Mouse (Mus musculus) intestine, postnatal 0 days (tissue): Measurements from ENCODE around the gene Spen. TPM values are rescaled to one million over a fixed set of nuclear protein-coding genes. Genes with fewer than 3 reads are reported as not detected.
A peak's percentile ranks its signal among the peaks of the same experiment; 100 is the strongest.

ENCODE experiments used
- ATAC-seq: fragments of 200-750 bp; cut with Nextera tagmentation; 2 replicates; pipeline ENCODE4 v1.8.0; 2017; ENCODE audit warnings: mild to moderate bottlenecking, moderate TSS enrichment, moderate library complexity
- H3K27ac ChIP-seq: fragments of 300-500 bp; sonication (generic); 2 replicates; pipeline ENCODE4 v1.5.1; 2014; ENCODE audit warnings: mild to moderate bottlenecking, low read depth, low read length, moderate library complexity
- H3K27me3 ChIP-seq: fragments of 300-500 bp; sonication (generic); replicated peaks from 2 replicates; pipeline ENCODE4 v1.6.1; 2014; ENCODE audit warnings: low read length, mixed read lengths; ENCODE audit not compliant: control insufficient read depth, insufficient read depth
- H3K36me3 ChIP-seq: fragments of 300-500 bp; sonication (generic); 2 replicates; pipeline ENCODE4 v1.6.1; 2014; ENCODE audit warnings: mild to moderate bottlenecking, moderate library complexity; ENCODE audit not compliant: control insufficient read depth, insufficient read depth
- H3K4me1 ChIP-seq: fragments of 300-500 bp; sonication (generic); replicated peaks from 2 replicates; pipeline ENCODE4 v1.6.1; 2014; ENCODE audit warnings: antibody characterized with exemption, low read length, mixed read lengths; ENCODE audit not compliant: control insufficient read depth, insufficient read depth
- H3K4me2 ChIP-seq: fragments of 300-500 bp; sonication (generic); replicated peaks from 2 replicates; pipeline ENCODE4 v1.6.1; 2014; ENCODE audit warnings: low read depth, mild to moderate bottlenecking, moderate library complexity
- H3K4me3 ChIP-seq: fragments of 300-500 bp; sonication (generic); 2 replicates; pipeline ENCODE4 v1.5.1; 2014; ENCODE audit warnings: low read depth, low read length
- H3K9ac ChIP-seq: fragments of 300-500 bp; sonication (generic); 2 replicates; pipeline ENCODE4 v1.6.1; 2014; ENCODE audit warnings: mild to moderate bottlenecking, low read depth, low read length
- H3K9me3 ChIP-seq: fragments of 300-500 bp; sonication (generic); 2 replicates; pipeline ENCODE4 v1.6.1; 2016; ENCODE audit warnings: mixed run types; ENCODE audit not compliant: control insufficient read depth
- CTCF ChIP-seq: sonication (generic); IDR thresholded peaks from 2 replicates; pipeline ENCODE4 v1.5.1; 2016; ENCODE audit warnings: low read depth, mild to moderate bottlenecking, control low read depth, antibody characterized with exemption, moderate library complexity
- WGBS: fragments of 180-500 bp; shearing (Covaris S2); extraction: QIAGEN DNeasy Blood & Tissue Kit; methylation state at CpG from one replicate; pipeline ENCODE4 v1.1.7; 2014; 5-methylcytosine and 5-hydroxymethylcytosine counted together
- polyA plus RNA-seq: library from polyadenylated mRNA; unstranded; fragments of >200 nt; fragmentation: Nextera tagmentation; extraction: Ambion mirVana; gene quantifications from 2 replicates; pipeline ENCODE4 v1.2.1, GENCODE M21; 2015

Spen gene
- polyA plus RNA-seq, 1 experiment from 2014 or later, result 3.2 TPM

DNA sequence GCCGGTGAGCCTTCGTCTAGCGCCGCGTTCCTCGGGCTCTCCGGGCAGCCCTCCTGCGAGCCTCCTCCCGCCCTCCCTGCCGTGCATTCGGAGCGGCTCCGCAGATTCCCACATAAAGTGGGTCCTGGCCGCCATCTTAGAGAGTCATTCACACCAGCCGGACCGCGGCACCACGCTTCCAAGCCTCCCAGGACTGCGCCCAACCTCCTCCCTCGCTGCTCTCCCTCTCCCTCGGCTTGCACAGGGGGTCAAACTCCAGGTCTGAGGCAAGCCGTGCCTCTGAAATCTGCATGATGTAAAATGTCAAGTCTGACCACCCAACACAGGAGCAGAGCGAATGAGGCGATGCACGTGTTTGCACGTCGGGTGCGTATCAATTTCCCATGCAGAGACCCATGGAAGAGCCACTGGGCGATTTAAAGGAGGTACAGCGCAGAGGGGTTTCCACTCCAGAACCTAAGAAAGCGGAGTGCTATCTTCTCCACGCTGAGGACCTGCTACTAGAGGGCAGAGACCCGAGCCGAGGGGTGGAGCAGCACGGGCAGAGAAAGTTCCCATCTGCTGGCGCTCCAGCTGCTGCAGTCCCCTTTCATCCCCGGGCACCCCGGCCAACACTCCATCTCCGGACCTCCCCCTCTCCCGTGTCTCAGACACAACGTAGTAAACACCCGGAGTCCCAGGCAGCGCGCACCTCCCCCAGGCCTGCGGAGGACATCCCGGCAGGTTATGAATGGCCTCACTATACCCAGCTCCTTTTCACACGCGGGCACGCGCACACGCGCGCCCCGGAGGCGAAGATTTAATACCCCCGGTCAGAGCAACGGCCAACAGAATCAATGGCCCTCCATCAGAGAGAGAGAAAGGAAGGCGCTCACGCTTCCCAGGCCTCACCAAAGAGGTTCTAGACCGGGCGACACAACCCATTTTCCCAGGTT is 1.8 kb downstream of the Spen start:
- Histone ChIP-seq H3K36me3 (no peaks in the 10 kb centered on the region), H3K4me2 (peak overlapping the region; percentile 79), H3K4me3 (peak overlapping the region; percentile 85), H3K27ac (peak overlapping the region; percentile 62), H3K9ac (peak overlapping the region; percentile 94), H3K9me3 (no peaks in the 10 kb centered on the region), H3K4me1 (no peaks in the 10 kb centered on the region; the same call in 1 of the 2 replicates), H3K27me3 (no peaks in the 10 kb centered on the region)
- under 1% methylated on average over 61 of the region's 61 CpGs for WGBS
- TF ChIP-seq CTCF, result no peak
- no peak for ATAC-seq

DNA sequence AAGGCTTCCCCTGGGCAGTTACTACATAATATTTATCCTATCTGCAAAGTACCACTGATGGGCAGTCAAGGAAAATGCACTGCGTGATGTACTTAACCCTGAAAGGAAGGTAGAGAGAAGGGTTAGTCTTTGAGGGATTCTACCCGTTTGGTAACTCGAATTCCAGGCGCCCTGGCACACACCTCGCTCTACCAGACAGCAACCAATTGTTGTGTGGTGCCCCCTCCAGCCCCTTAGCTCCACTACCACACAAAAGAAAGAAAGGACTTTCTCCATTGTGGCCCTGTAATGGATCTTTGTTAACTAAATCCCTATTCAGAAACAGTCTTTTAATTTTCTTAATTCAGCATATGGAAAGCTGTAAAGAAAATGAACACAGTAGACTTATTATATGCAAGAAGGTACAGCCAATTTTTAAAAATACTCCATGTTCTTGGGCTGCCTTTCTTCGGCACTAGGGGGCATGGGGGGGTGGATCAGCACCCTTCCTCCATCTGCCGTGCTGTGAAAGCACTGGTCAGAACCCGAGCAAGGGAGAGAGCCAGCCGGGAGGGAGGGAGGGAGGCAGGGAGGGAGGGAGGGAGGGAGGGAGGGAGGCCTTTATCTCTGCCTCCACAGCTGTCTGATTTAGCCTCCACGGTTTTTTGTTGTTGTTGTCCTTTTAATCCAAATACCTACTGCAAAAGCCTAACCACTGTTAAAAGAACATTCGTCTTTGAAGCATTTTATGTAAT is 3.3 kb downstream of the Spen start:
- TF ChIP-seq CTCF, result peak; percentile 63
- 0 out of 2 replicates have a peak overlapping the region, but pooled peaks have one; percentile 62 for H3K27ac ChIP-seq
- H3K4me2 ChIP-seq, result peak overlapping the region; percentile 79
- no peak overlapping the region for H3K9ac ChIP-seq
- H3K9me3 ChIP-seq, result no peaks in the 10 kb centered on the region
- peak overlapping the region; percentile 85; the same call in 1 of the 2 replicates for H3K4me3 ChIP-seq
- H3K27me3 ChIP-seq, result no peaks in the 10 kb centered on the region
- no peaks in the 10 kb centered on the region; the same call in 1 of the 2 replicates for H3K4me1 ChIP-seq
- 0 out of 2 replicates have a peak, but pooled peaks cover 4% of the 10 kb centered on the region for H3K36me3 ChIP-seq
- 33% methylated on average over 9 of the region's 11 CpGs for WGBS
- no peak for ATAC-seq

DNA sequence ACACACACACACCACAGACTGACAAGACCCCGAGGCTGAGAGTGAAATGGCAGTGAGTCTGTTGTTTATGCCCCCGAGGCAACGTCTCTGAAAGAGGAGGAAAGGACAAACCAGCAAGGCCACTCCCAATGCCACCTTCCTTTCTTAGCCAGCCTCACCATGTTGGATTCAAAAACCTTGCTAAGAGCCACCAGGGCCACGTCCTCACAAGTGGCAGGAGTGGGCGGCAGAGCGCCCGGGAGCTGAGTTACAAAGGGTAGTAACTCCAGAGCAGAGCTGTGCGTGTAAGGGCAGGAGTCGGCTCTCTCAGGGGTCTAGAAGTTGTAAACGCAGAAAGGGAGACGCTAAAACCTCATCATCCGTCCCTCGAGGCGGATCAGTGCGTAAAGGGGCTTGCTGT is 7.4 kb downstream of the Spen start:
- ATAC-seq, result no peak
- no peaks in the 10 kb centered on the region for H3K27me3 ChIP-seq
- no peak overlapping the region for H3K27ac ChIP-seq
- H3K9ac ChIP-seq, result no peak overlapping the region
- no peak for TF ChIP-seq CTCF
- 75% methylated on average over 15 of the region's 15 CpGs for WGBS
- H3K4me3 ChIP-seq, result no peak overlapping the region
- H3K9me3 ChIP-seq, result no peaks in the 10 kb centered on the region
- no peaks in the 10 kb centered on the region for H3K4me1 ChIP-seq
- H3K4me2 ChIP-seq, result no peak overlapping the region
- 0 out of 2 replicates have a peak, but pooled peaks cover 5% of the 10 kb centered on the region for H3K36me3 ChIP-seq

DNA sequence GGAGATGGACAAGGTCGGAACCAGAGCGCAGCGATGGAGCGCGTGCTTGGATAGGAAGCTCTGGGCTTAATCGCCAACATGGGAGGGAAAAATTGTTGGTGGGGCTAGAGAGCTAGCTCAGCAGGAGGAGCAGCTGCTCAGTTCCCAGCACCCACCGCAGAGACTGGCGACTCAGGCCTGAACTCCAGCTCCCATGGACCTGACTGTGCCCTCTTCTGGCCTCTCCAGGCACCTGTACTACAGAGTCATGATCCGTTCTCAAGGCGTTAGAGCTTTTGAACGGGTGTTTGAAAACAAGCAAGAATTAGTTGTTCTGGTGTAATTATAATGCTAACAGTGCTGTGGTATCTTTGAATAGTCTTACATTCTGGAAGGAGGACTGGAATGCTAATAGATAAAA is 9.5 kb downstream of the Spen start:
- Histone ChIP-seq H3K9me3 (no peaks in the 10 kb centered on the region), H3K4me2 (no peak overlapping the region), H3K36me3 (0 out of 2 replicates have a peak, but pooled peaks cover 5% of the 10 kb centered on the region), H3K27ac (no peak overlapping the region), H3K27me3 (no peaks in the 10 kb centered on the region), H3K9ac (no peak overlapping the region), H3K4me1 (no peaks in the 10 kb centered on the region), H3K4me3 (no peak overlapping the region)
- WGBS, result 90% methylated on average over 11 of the region's 11 CpGs
- TF ChIP-seq CTCF, result peak; percentile 33
- ATAC-seq, result no peak

DNA sequence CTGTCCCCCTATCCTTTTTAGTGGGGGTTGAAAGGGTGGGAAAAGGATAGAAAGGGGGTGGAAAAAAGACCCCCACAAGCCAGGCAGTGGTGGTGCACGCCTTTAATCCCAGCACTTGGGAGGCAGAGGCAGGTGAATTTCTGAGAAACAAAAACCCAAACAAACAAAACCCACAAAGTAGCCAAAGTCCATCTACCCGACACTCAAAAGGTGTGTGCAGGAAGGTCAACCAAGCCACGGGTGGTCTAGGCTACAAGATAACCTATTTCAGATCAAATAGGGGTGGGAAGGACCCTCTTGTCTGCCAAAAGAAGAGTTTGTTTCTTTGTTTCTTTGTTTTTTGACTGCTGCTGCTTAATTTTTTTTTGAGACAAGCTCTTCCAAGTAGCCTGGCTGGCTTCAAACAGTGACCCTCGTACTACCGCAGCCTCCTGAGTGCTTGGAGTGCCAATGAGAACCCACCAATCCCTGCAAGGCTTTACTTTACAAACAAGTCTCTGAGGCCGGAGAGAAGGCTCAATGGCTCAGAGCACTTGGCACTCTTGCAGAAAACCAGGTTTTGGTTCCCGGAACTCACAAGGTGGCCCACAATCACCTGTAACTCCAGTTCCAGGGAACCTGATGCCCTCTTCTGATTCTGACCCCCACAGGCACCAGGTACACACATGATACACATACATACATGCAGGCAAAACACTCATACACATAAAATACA is 11.3 kb downstream of the Spen start:
- H3K9me3 ChIP-seq, result no peaks in the 10 kb centered on the region
- no peaks in the 10 kb centered on the region for H3K4me1 ChIP-seq
- WGBS, result 61% methylated on average over 7 of the region's 7 CpGs
- H3K9ac ChIP-seq, result no peak overlapping the region
- H3K36me3 ChIP-seq, result 0 out of 2 replicates have a peak, but pooled peaks cover 6% of the 10 kb centered on the region
- no peak overlapping the region for H3K27ac ChIP-seq
- H3K4me2 ChIP-seq, result no peak overlapping the region
- H3K4me3 ChIP-seq, result no peak overlapping the region
- no peak for TF ChIP-seq CTCF
- no peak for ATAC-seq
- no peaks in the 10 kb centered on the region for H3K27me3 ChIP-seq
